Mouse (Mus musculus) CH12.LX (cell line): ENCODE measurements at regions not wholly inside any gene's neighbourhood (a gene's known extent, or its start where the extent isn't known, plus 50 kb on each side); places are given as distances from the start of the nearest gene placed in this dataset.

Experiments
- DNase-seq: peaks from one replicate; pipeline ENCODE4 v3.0.0-alpha.2; 2013; ENCODE audit errors: extremely low read depth
- H3K27ac ChIP-seq: 2 replicates; pipeline ENCODE4 v1.5.1; 2012; ENCODE audit warnings: low read depth, mild to moderate bottlenecking, control low read depth, moderate library complexity; ENCODE audit not compliant: insufficient read depth
- H3K27me3 ChIP-seq: replicated peaks from 2 replicates; pipeline ENCODE3; 2012; ENCODE audit warnings: inconsistent platforms
- H3K36me3 ChIP-seq, 2 experiments: replicated peaks in 1 of 2; 2 replicates each; pipeline versions ENCODE3 to v1.6.1; 2012; ENCODE audit warnings: inconsistent platforms in 1 of 2, low read length in 1 of 2, mild to moderate bottlenecking in 1 of 2, mixed read lengths in 1 of 2, moderate library complexity in 1 of 2; ENCODE audit not compliant: control insufficient read depth in 1 of 2, insufficient read depth in 1 of 2
- H3K4me1 ChIP-seq, 2 experiments: 2 replicates each; pipeline ENCODE4 v1.6.1; 2012; ENCODE audit warnings: inconsistent platforms in 1 of 2, moderate library complexity in 1 of 2; ENCODE audit not compliant: insufficient read depth in 2 of 2, control insufficient read depth in 1 of 2
- H3K4me2 ChIP-seq: 2 replicates; pipeline ENCODE4 v1.6.1; 2012; ENCODE audit warnings: low read depth, mild to moderate bottlenecking, control low read depth; ENCODE audit not compliant: poor library complexity, insufficient read depth, severe bottlenecking
- H3K4me3 ChIP-seq, 3 experiments: fragments of 150-350 bp in 1 of 3; sonication (generic) in 1 of 3; replicated peaks in 1 of 3; 2 replicates each; pipeline versions ENCODE3 to v1.5.1; 2011 to 2012; ENCODE audit warnings: low read depth in 2 of 3, low read length in 2 of 3, mild to moderate bottlenecking in 2 of 3, moderate library complexity in 2 of 3, control low read depth in 1 of 3, improper control_type of control experiment in 1 of 3, inconsistent platforms in 1 of 3, mixed read lengths in 1 of 3; ENCODE audit not compliant: poor library complexity in 1 of 3
- H3K79me2 ChIP-seq: replicated peaks from 2 replicates; pipeline ENCODE4 v1.6.1; 2012; ENCODE audit warnings: mild to moderate bottlenecking, moderate library complexity; ENCODE audit not compliant: control insufficient read depth, poor library complexity, insufficient read depth, severe bottlenecking; ENCODE audit errors: extremely low read depth
- H3K9ac ChIP-seq: 2 replicates; pipeline ENCODE4 v1.6.1; 2012; ENCODE audit warnings: low read depth, mild to moderate bottlenecking, control low read depth, moderate library complexity; ENCODE audit not compliant: insufficient read depth
- H3K9me3 ChIP-seq: replicated peaks from 2 replicates; pipeline ENCODE3; 2012; ENCODE audit warnings: low read length, inconsistent platforms, mixed read lengths
- BHLHE40 ChIP-seq: IDR thresholded peaks from 2 replicates; pipeline ENCODE4 v1.6.1; 2011; ENCODE audit warnings: mild to moderate bottlenecking, low read depth, low read length, improper control_type of control experiment
- ELF1 ChIP-seq: IDR thresholded peaks from 2 replicates; pipeline ENCODE4 v1.6.1; 2014; ENCODE audit warnings: low read depth, mild to moderate bottlenecking, inconsistent platforms, low read length, improper control_type of control experiment
- GABPA ChIP-seq: IDR thresholded peaks from 2 replicates; pipeline ENCODE4 v1.6.1; 2012; ENCODE audit warnings: low read depth, low read length, improper control_type of control experiment, inconsistent platforms; ENCODE audit not compliant: insufficient replicate concordance
- HCFC1 ChIP-seq: IDR thresholded peaks from 2 replicates; pipeline ENCODE4 v1.6.1; 2012; ENCODE audit warnings: low read depth, mild to moderate bottlenecking, inconsistent platforms, low read length, improper control_type of control experiment
- MAZ ChIP-seq: IDR thresholded peaks from 2 replicates; pipeline ENCODE4 v1.6.1; 2012; ENCODE audit warnings: low read depth, mild to moderate bottlenecking, inconsistent platforms, low read length, improper control_type of control experiment, moderate library complexity
- MXI1 ChIP-seq: IDR thresholded peaks from 2 replicates; pipeline ENCODE4 v1.6.1; 2011; ENCODE audit warnings: mild to moderate bottlenecking, low read depth, low read length, improper control_type of control experiment
- PAX5 ChIP-seq: IDR thresholded peaks from 2 replicates; pipeline ENCODE4 v1.6.1; 2012; ENCODE audit warnings: low read length, inconsistent platforms, mixed read lengths
- POLR2AphosphoS2 ChIP-seq: IDR thresholded peaks from 2 replicates; pipeline ENCODE4 v1.6.1; 2011; ENCODE audit warnings: low read depth, low read length, improper control_type of control experiment
- RAD21 ChIP-seq: IDR thresholded peaks from 2 replicates; pipeline ENCODE4 v1.6.1; 2011; ENCODE audit warnings: low read depth, mild to moderate bottlenecking, low read length, improper control_type of control experiment, moderate library complexity
- USF1 ChIP-seq: IDR thresholded peaks from 2 replicates; pipeline ENCODE4 v1.6.1; 2014; ENCODE audit warnings: low read depth, mild to moderate bottlenecking, inconsistent platforms, low read length, improper control_type of control experiment
- USF2 ChIP-seq: conservative IDR thresholded peaks from 2 replicates; pipeline ENCODE4 v1.6.1; 2011; ENCODE audit warnings: low read depth, low read length, improper control_type of control experiment
- ZKSCAN1 ChIP-seq: IDR thresholded peaks from 2 replicates; pipeline ENCODE4 v1.6.1; 2012; ENCODE audit warnings: low read depth, inconsistent platforms, low read length, improper control_type of control experiment, borderline replicate concordance
- ZMIZ1 ChIP-seq: IDR thresholded peaks from 2 replicates; pipeline ENCODE4 v1.6.1; 2012; ENCODE audit warnings: low read depth, mild to moderate bottlenecking, inconsistent platforms, low read length, improper control_type of control experiment
- ZNF384 ChIP-seq: IDR thresholded peaks from 2 replicates; pipeline ENCODE4 v1.6.1; 2012; ENCODE audit warnings: low read depth, low read length, improper control_type of control experiment, inconsistent platforms
- dilution Hi-C: fragments of 300-500 bp; cut with MboI; formaldehyde crosslinking; loops from 2 replicates; pipeline ENCODE4 v1.14.3; 2020; ENCODE audit warnings: low sequenced_read_pairs; ENCODE audit not compliant: extremely low pct_unique_long_range_greater_than_20kb, extremely low pct_ligation_motif_present
- in situ Hi-C: fragments of 300-500 bp; cut with MboI; formaldehyde crosslinking; loops from 3 replicates; pipeline ENCODE4 v1.14.3; 2019; ENCODE audit warnings: low sequenced_read_pairs, low pct_ligation_motif_present, low pct_unique_long_range_greater_than_20kb, mixed read lengths

- Histone ChIP-seq H3K9ac (no peak overlapping the region), H3K27me3 (no peaks in the 10 kb centered on the region), H3K79me2 (no peaks in the 10 kb centered on the region), H3K4me2 (no peak overlapping the region), H3K4me3 (no peak overlapping the region), H3K9me3 (no peaks in the 10 kb centered on the region), H3K4me1 (peaks cover 6 to 9% of the 10 kb centered on the region in 2 experiments), H3K27ac (no peak overlapping the region), H3K36me3 (no peaks in the 10 kb centered on the region)
- TF ChIP-seq MXI1 (no peak), POLR2AphosphoS2 (no peak), ZKSCAN1 (no peak), PAX5 (no peak), USF2 (no peak), BHLHE40 (no peak), ZMIZ1 (no peak)
- DNase-seq: no peak
- dilution Hi-C loops (no loop called here), in situ Hi-C loops (no loop called here)
These were observed 190.3 kb upstream of the Mad2l1 start for GRCm38 (mm10) chr6:66344848-66345247.

DNA sequence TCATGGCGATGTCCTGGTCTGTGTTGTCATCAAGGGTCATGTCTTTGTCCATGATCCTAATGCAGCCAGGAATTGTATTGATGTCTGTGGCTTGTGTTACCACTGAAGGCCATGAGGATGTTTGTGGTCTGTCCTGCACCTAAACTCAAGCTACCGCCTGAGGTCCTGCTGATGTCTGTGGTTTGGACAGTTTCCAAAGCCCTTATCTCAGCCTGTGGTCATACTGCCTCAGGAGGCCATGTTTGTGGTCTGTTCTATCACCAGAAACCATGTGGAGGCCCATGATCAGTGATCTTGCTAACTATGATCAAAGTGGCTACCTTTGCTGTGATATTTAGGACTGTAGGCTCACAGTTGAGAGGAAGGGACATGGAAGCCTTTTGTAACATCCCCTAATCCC is 187.8 kb upstream of the Mad2l1 start:
- Histone ChIP-seq H3K4me1 (peaks cover 6 to 9% of the 10 kb centered on the region in 2 experiments), H3K4me2 (no peak overlapping the region), H3K79me2 (no peaks in the 10 kb centered on the region), H3K27ac (no peak overlapping the region), H3K4me3 (no peak overlapping the region), H3K27me3 (no peaks in the 10 kb centered on the region), H3K9ac (no peak overlapping the region), H3K9me3 (no peaks in the 10 kb centered on the region), H3K36me3 (no peaks in the 10 kb centered on the region)
- DNase-seq: peak; percentile 1
- TF ChIP-seq HCFC1: no peak
- no peak for TF ChIP-seq USF1
- no peak for TF ChIP-seq RAD21
- no peak for TF ChIP-seq PAX5
- no peak for TF ChIP-seq ELF1
- no peak for TF ChIP-seq MAZ
- dilution Hi-C loops: no loop called here
- in situ Hi-C loops: no loop called here

DNA sequence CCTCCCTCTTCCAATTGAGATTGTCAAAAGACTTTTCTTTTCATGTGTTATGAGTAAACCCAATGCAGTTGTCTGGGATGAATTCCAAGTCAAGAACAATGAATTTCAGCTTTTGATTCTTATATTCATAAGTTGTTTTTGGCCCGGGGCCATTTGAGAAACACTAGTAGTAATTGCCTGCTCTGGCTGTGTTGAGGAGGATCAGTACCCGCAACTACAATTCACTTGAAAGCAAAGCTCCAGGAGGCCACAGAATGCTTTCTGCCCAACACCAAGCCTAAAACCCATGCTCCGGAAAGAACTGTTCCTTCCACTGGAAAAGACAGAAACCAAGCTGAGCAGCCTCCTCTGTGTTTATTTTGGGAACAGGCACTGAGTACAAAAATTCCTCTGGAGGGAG is 174.1 kb upstream of the Mad2l1 start:
- H3K79me2 ChIP-seq: no peaks in the 10 kb centered on the region
- no peak overlapping the region for H3K27ac ChIP-seq
- no peaks in the 10 kb centered on the region for H3K27me3 ChIP-seq
- dilution Hi-C loops (no loop called here), in situ Hi-C loops (no loop called here)
- TF ChIP-seq BHLHE40: no peak
- TF ChIP-seq GABPA: no peak
- no peak for TF ChIP-seq ZNF384
- H3K4me2 ChIP-seq: no peak overlapping the region
- H3K36me3 ChIP-seq: no peaks in the 10 kb centered on the region
- no peak overlapping the region for H3K9ac ChIP-seq
- no peak for DNase-seq
- no peaks in the 10 kb centered on the region for H3K9me3 ChIP-seq
- no peaks in the 10 kb centered on the region for H3K4me1 ChIP-seq
- H3K4me3 ChIP-seq: no peak overlapping the region
